Mouse (Mus musculus) ES-Bruce4 (cell line): ENCODE data around the gene Rragd.

ENCODE experiments used
- CTCF ChIP-seq: IDR thresholded peaks from one replicate; pipeline ENCODE4 v1.8.1; 2011; ENCODE audit warnings: low read depth, low read length
- EP300 ChIP-seq: IDR thresholded peaks from 2 replicates; pipeline ENCODE4 v1.6.1; 2011; ENCODE audit warnings: low read depth, low read length; ENCODE audit not compliant: insufficient read depth
- POLR2A ChIP-seq: IDR thresholded peaks from one replicate; pipeline ENCODE4 v1.8.1; 2011; ENCODE audit warnings: low read length; ENCODE audit not compliant: insufficient read depth

GRCm38 (mm10) chr4:33052055-33052454 lies 69.2 kb downstream of the Rragd start:
- TF ChIP-seq CTCF: no peak
- TF ChIP-seq POLR2A: no peak
- TF ChIP-seq EP300: no peak
